Mouse (Mus musculus): ENCODE data around the gene D430042O09Rik. TPM values are rescaled to one million over a fixed set of nuclear protein-coding genes. Genes with fewer than 3 reads are reported as not detected.

The D430042O09Rik gene
- polyA plus RNA-seq, 2 experiments, result 2.2 TPM

DNA sequence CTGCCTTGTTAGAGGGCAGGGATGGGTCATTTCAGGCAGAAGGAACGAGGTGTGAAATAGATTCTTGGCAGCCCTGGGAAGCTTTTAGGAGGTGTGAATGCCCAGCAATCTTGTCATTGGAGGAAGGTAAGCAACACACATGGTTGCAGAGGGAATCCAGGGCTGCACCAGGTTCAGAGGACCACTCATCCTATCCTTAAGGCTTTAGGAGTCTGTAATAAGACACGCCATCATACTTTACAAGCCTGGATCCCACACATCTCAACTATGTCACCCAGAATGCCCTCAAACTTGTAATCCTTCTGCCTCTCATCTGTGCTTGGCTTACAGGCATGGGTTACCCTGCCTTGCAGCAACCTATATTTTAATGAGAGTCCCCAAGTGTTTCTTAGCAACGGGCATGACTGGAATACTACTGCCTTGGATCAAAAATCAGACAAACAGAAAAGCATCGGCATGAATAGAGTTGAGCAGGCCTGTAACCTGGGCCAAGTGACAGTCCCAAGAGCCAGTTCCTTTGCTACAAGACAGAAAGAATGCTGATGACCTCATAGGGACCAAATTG, 178.5 kb downstream of the D430042O09Rik start:
- TF ChIP-seq CTCF (IDR thresholded peaks at IDR 0.05; ENCODE audit: low read depth), result no peak
- Histone ChIP-seq H3K27me3 (ENCODE audit: control insufficient read depth, insufficient read depth, low read length) (no peaks in the 10 kb centered on the region), H3K36me3 (replicated peaks; ENCODE audit: control insufficient read depth, insufficient read depth, low read depth) (no peaks in the 10 kb centered on the region), H3K4me3 (ENCODE audit: insufficient read depth in 1 of 2, low read depth in 2 of 2, low read length in 2 of 2) (no peak overlapping the region), H3K4me2 (ENCODE audit: low read depth) (no peak overlapping the region), H3K9ac (replicated peaks) (no peak overlapping the region), H3K4me1 (replicated peaks; ENCODE audit: control insufficient read depth in 2 of 2, insufficient read depth in 2 of 2, low read length in 1 of 2) (no peaks in the 10 kb centered on the region), H3K27ac (no peak overlapping the region), H3K9me3 (ENCODE audit: control insufficient read depth, low read length) (no peaks in the 10 kb centered on the region)
- no peak for DNase-seq (ENCODE audit: low read depth in 3 of 3, low spot score in 3 of 3)
- 45% methylated on average over 4 of the region's 4 CpGs for WGBS (ENCODE audit: insufficient replicate concordance)
- no peak for ATAC-seq (ENCODE audit: insufficient read depth)

DNA sequence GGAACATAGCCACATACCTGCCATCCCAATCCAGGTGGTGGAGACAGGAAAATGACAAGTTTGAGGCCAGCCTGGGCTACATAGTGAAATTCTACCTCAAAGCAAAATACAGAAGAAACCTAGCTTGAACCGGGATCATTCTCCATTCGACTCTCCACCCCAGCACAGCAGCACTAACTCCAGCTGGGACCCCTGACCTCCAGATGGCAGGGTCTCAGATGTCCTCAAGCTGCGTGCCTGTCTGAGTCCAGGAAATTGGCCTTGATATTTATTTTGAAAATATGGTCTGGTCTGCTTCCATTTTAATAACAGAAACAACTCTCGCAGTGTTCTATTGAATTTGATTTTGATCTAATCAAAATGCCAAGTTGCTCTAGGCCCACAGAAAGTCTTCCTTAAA, 179.4 kb downstream of the D430042O09Rik start:
- H3K36me3 ChIP-seq (replicated peaks; ENCODE audit: control insufficient read depth, insufficient read depth, low read depth), result no peaks in the 10 kb centered on the region
- no peaks in the 10 kb centered on the region for H3K27me3 ChIP-seq (ENCODE audit: control insufficient read depth, insufficient read depth, low read length)
- ATAC-seq (ENCODE audit: insufficient read depth), result no peak
- WGBS (ENCODE audit: insufficient replicate concordance), result 59% methylated on average over 4 of the region's 4 CpGs
- no peak overlapping the region for H3K9ac ChIP-seq (replicated peaks)
- no peak for DNase-seq (ENCODE audit: low read depth in 3 of 3, low spot score in 3 of 3)
- H3K4me1 ChIP-seq (replicated peaks; ENCODE audit: control insufficient read depth in 2 of 2, insufficient read depth in 2 of 2, low read length in 1 of 2), result no peaks in the 10 kb centered on the region
- no peaks in the 10 kb centered on the region for H3K9me3 ChIP-seq (ENCODE audit: control insufficient read depth, low read length)
- H3K4me2 ChIP-seq (ENCODE audit: low read depth), result no peak overlapping the region
- no peak for TF ChIP-seq CTCF (IDR thresholded peaks at IDR 0.05; ENCODE audit: low read depth)
- TF ChIP-seq EP300 (IDR thresholded peaks at IDR 0.05; ENCODE audit: low read depth), result no peak
- H3K27ac ChIP-seq, result no peak overlapping the region
- no peak overlapping the region for H3K4me3 ChIP-seq (ENCODE audit: insufficient read depth in 1 of 2, low read depth in 2 of 2, low read length in 2 of 2)

DNA sequence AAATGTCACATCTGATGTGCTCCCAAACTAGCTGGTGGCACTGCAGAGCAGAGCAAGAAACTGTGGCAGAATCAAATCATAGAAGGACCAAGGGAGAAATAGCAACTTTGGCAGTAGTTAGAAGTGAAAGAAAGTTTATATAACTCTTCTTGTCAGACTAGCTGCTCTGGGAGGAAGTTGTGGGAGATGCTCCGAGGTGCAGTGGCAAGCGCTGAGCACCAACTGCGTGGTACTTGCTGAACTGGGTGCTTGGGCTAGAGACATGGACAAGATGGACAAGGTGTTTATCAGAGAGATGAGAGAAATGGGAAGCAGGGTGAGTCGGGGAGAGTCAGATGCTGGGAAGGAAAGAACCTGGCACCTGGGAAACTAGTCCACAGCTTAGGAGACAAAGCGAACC, 180.1 kb downstream of the D430042O09Rik start:
- DNase-seq (ENCODE audit: low read depth in 3 of 3, low spot score in 3 of 3), result no peak
- no peak for TF ChIP-seq CTCF (IDR thresholded peaks at IDR 0.05; ENCODE audit: low read depth)
- no peak for ATAC-seq (ENCODE audit: insufficient read depth)
- H3K27me3 ChIP-seq (ENCODE audit: control insufficient read depth, insufficient read depth, low read length), result no peaks in the 10 kb centered on the region
- no peak overlapping the region for H3K27ac ChIP-seq
- H3K4me1 ChIP-seq (replicated peaks; ENCODE audit: control insufficient read depth in 2 of 2, insufficient read depth in 2 of 2, low read length in 1 of 2), result no peaks in the 10 kb centered on the region
- 54% methylated on average over 5 of the region's 5 CpGs for WGBS (ENCODE audit: insufficient replicate concordance)
- no peaks in the 10 kb centered on the region for H3K36me3 ChIP-seq (replicated peaks; ENCODE audit: control insufficient read depth, insufficient read depth, low read depth)
- H3K4me3 ChIP-seq (ENCODE audit: insufficient read depth in 1 of 2, low read depth in 2 of 2, low read length in 2 of 2), result no peak overlapping the region
- H3K9me3 ChIP-seq (ENCODE audit: control insufficient read depth, low read length), result no peaks in the 10 kb centered on the region
- H3K9ac ChIP-seq (replicated peaks), result no peak overlapping the region
- H3K4me2 ChIP-seq (ENCODE audit: low read depth), result no peak overlapping the region

DNA sequence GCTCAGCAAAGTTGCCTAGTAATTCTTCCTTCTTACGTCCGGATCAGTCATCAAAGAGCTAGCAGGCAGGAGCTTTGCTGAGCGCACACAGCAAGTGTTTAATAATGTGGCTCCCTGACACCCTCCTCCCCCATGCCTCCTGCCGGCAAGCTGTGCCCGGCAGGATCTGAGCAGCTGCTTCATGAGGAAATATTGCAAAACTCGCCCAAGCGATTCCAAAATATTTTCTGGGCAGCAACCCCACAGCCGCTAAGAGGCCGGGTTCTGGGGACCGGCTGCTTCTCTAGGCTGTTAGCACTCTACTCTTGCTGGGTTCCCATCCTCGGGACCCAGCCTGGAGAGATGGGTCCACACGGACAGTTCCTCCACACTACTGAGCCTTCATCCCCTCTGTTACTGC, 180.7 kb downstream of the D430042O09Rik start:
- TF ChIP-seq CTCF (IDR thresholded peaks at IDR 0.05; ENCODE audit: low read depth), result no peak
- no peak for TF ChIP-seq EP300 (IDR thresholded peaks at IDR 0.05; ENCODE audit: low read depth)
- 61% methylated on average over 12 of the region's 12 CpGs for WGBS (ENCODE audit: insufficient replicate concordance)
- ATAC-seq (ENCODE audit: insufficient read depth) (no peak), DNase-seq (ENCODE audit: low read depth in 3 of 3, low spot score in 3 of 3) (no peak)
- Histone ChIP-seq H3K27ac (no peak overlapping the region), H3K4me1 (replicated peaks; ENCODE audit: control insufficient read depth in 2 of 2, insufficient read depth in 2 of 2, low read length in 1 of 2) (no peaks in the 10 kb centered on the region), H3K9ac (replicated peaks) (no peak overlapping the region), H3K36me3 (replicated peaks; ENCODE audit: control insufficient read depth, insufficient read depth, low read depth) (no peaks in the 10 kb centered on the region), H3K27me3 (ENCODE audit: control insufficient read depth, insufficient read depth, low read length) (no peaks in the 10 kb centered on the region), H3K4me2 (ENCODE audit: low read depth) (no peak overlapping the region), H3K4me3 (ENCODE audit: insufficient read depth in 1 of 2, low read depth in 2 of 2, low read length in 2 of 2) (no peak overlapping the region), H3K9me3 (ENCODE audit: control insufficient read depth, low read length) (no peaks in the 10 kb centered on the region)

DNA sequence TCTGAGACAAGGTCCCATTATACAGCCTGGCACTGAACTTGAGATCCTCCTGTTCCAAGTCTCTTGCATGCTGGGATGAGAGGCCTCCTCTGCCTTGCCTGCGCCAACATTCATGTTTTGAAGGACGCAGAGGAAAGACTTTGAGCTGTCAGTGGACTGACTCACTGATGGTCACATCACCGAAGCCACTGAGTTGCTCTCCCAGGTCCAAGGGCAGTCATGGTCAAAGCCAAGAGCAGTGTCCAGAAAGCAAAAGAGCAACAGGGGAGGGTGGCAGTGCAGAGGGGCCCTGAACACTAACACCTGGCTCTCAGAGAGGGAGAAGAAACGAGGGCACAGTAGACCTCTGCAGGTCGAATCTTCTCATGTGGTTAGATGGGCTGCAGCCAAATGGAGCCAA, 185.9 kb downstream of the D430042O09Rik start:
- Histone ChIP-seq H3K4me3 (ENCODE audit: insufficient read depth in 1 of 2, low read depth in 2 of 2, low read length in 2 of 2) (no peak overlapping the region), H3K4me1 (replicated peaks; ENCODE audit: control insufficient read depth in 2 of 2, insufficient read depth in 2 of 2, low read length in 1 of 2) (no peaks in the 10 kb centered on the region), H3K27me3 (ENCODE audit: control insufficient read depth, insufficient read depth, low read length) (no peaks in the 10 kb centered on the region), H3K27ac (no peak overlapping the region), H3K4me2 (ENCODE audit: low read depth) (no peak overlapping the region), H3K9ac (replicated peaks) (no peak overlapping the region), H3K36me3 (replicated peaks; ENCODE audit: control insufficient read depth, insufficient read depth, low read depth) (no peaks in the 10 kb centered on the region), H3K9me3 (ENCODE audit: control insufficient read depth, low read length) (no peaks in the 10 kb centered on the region)
- 72% methylated on average over 5 of the region's 5 CpGs for WGBS (ENCODE audit: insufficient replicate concordance)
- no peak for ATAC-seq (ENCODE audit: insufficient read depth)
- DNase-seq (ENCODE audit: low read depth in 3 of 3, low spot score in 3 of 3), result no peak
- TF ChIP-seq EP300 (IDR thresholded peaks at IDR 0.05; ENCODE audit: low read depth), result no peak
- no peak for TF ChIP-seq CTCF (IDR thresholded peaks at IDR 0.05; ENCODE audit: low read depth)
